Mouse (Mus musculus) brain, embryonic 18.5 days (tissue): ENCODE results near the gene Ehbp1.

Experiments
- DNase-seq: peaks from one replicate; pipeline ENCODE4 v3.0.0-alpha.2; 2012; ENCODE audit warnings: low read depth, low spot score

Gene Ehbp1

GRCm38 (mm10) chr11:22002062-22002782 lies 339.9 kb downstream of the Ehbp1 start:
- DNase-seq: no peak

GRCm38 (mm10) chr11:22001321-22002061 lies 340.6 kb downstream of the Ehbp1 start:
- DNase-seq: no peak

GRCm38 (mm10) chr11:22000316-22001076 lies 341.6 kb downstream of the Ehbp1 start:
- no peak for DNase-seq

GRCm38 (mm10) chr11:21999396-22000315 lies 342.4 kb downstream of the Ehbp1 start:
- DNase-seq: no peak

GRCm38 (mm10) chr11:21998141-21999047 lies 343.7 kb downstream of the Ehbp1 start:
- DNase-seq: no peak

GRCm38 (mm10) chr11:21997561-21998140 lies 344.4 kb downstream of the Ehbp1 start:
- DNase-seq: no peak

- DNase-seq: no peak
Measured at GRCm38 (mm10) chr11:21996661-21997560, 345.2 kb downstream of the Ehbp1 start.

- no peak for DNase-seq
Measured at GRCm38 (mm10) chr11:21996325-21996647, 345.8 kb downstream of the Ehbp1 start.

- no peak for DNase-seq
Measured at GRCm38 (mm10) chr11:21995534-21996324, 346.4 kb downstream of the Ehbp1 start.

GRCm38 (mm10) chr11:21994377-21995370 lies 347.4 kb downstream of the Ehbp1 start:
- no peak for DNase-seq

GRCm38 (mm10) chr11:21993597-21994376 lies 348.3 kb downstream of the Ehbp1 start:
- DNase-seq: no peak

- no peak for DNase-seq
Measured at GRCm38 (mm10) chr11:21992761-21993596, 349.1 kb downstream of the Ehbp1 start.

- no peak for DNase-seq
Measured at GRCm38 (mm10) chr11:21988398-21988946, 353.6 kb downstream of the Ehbp1 start.

- DNase-seq: no peak
Measured at GRCm38 (mm10) chr11:21985118-21985517, 357.0 kb downstream of the Ehbp1 start.

GRCm38 (mm10) chr11:21974005-21974531 lies 368.0 kb downstream of the Ehbp1 start:
- DNase-seq: no peak
